8 mouse cellular contexts compared by ENCODE assay signal in the genomic region with DNA sequence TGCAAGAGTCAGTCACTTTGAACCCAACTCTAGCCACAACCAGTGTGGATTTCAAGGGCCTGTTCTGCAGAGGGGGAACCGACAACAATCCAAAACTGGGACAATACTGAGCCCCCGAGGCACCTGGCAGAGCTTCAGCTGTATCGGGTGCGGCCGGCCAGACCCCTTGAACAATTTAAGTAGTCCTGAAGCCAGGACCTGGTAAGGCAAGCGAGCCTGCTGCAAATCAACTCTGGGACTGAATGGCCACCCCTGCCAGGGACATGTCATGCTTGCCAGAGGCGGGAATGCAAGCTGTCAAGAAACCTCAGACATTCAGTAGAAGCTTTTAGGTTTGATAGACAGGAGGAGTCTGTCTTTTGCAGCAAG. TPM values are rescaled to one million over a fixed set of nuclear protein-coding genes. Genes with fewer than 3 reads are reported as not detected.
DNase-seq lines count a peak whose midpoint lies in the region; ATAC-seq and TF ChIP-seq lines count a peak whose summit lies in the region.

No protein-coding gene starts in this region.

- peak overlapping the region; percentile 99 for H3K9ac ChIP-seq in embryonic facial prominence, embryonic 11.5 days (replicated peaks; ENCODE audit: low read length)
- H3K9ac ChIP-seq in hindbrain, embryonic 12.5 days: peak overlapping the region; percentile 99
- peak overlapping the region; percentile 100 for H3K9ac ChIP-seq in midbrain, embryonic 14.5 days (replicated peaks; ENCODE audit: low read length)

- peak overlapping the region; percentile 60 for H3ac ChIP-seq in C2C12 (ENCODE audit: control insufficient read depth, insufficient read length, low read depth)

- H3K79me2 ChIP-seq in C2C12 (ENCODE audit: control insufficient read depth, insufficient read depth): peaks cover 67% of the 10 kb centered on the region

- 8% methylated on average over 7 of the region's 7 CpGs for WGBS in embryonic facial prominence, embryonic 11.5 days
- 17% methylated on average over 7 of the region's 7 CpGs for WGBS in hindbrain, embryonic 12.5 days
- WGBS in midbrain, embryonic 14.5 days: 4% methylated on average over 7 of the region's 7 CpGs

- intact Hi-C loops in gastrocnemius, adult 2 months (cut with DNase I): loop anchor here (2.0 to 10.0 kb wide), 5 partner anchors 42 to 622 kb away; no protein-coding TSS in a partner anchor

- H3K4me1 ChIP-seq in embryonic facial prominence, embryonic 11.5 days (ENCODE audit: control insufficient read depth, insufficient read depth, low read length): peaks cover 7% of the 10 kb centered on the region
- H3K4me1 ChIP-seq in hindbrain, embryonic 12.5 days: peaks cover 62% of the 10 kb centered on the region
- peaks cover 42% of the 10 kb centered on the region for H3K4me1 ChIP-seq in midbrain, embryonic 14.5 days (ENCODE audit: control insufficient read depth, insufficient read depth, low read length)

- H3K9me3 ChIP-seq in embryonic facial prominence, embryonic 11.5 days (replicated peaks; ENCODE audit: control insufficient read depth, low read length): no peaks in the 10 kb centered on the region
- no peaks in the 10 kb centered on the region for H3K9me3 ChIP-seq in hindbrain, embryonic 12.5 days (replicated peaks)
- H3K9me3 ChIP-seq in midbrain, embryonic 14.5 days (ENCODE audit: control insufficient read depth, low read length): no peaks in the 10 kb centered on the region

- no peaks in the 10 kb centered on the region for H3K27me3 ChIP-seq in C2C12 (ENCODE audit: control insufficient read depth, insufficient read depth, insufficient read length)
- H3K27me3 ChIP-seq in embryonic facial prominence, embryonic 11.5 days (ENCODE audit: control insufficient read depth, insufficient read depth, low read length): no peaks in the 10 kb centered on the region
- no peaks in the 10 kb centered on the region for H3K27me3 ChIP-seq in hindbrain, embryonic 12.5 days
- no peaks in the 10 kb centered on the region for H3K27me3 ChIP-seq in midbrain, embryonic 14.5 days (ENCODE audit: control insufficient read depth, insufficient read depth, low read length)

- H3K27ac ChIP-seq in gastrocnemius, adult 2 months: peak overlapping the region; percentile 100
- H3K27ac ChIP-seq in embryonic facial prominence, embryonic 11.5 days (replicated peaks; ENCODE audit: low read depth, low read length): no peak overlapping the region
- peak overlapping the region; percentile 53 for H3K27ac ChIP-seq in hindbrain, embryonic 12.5 days
- H3K27ac ChIP-seq in midbrain, embryonic 14.5 days (replicated peaks; ENCODE audit: low read depth, low read length): no peak overlapping the region

- peak overlapping the region; percentile 84 for H3K4me3 ChIP-seq in gastrocnemius, adult 2 months
- H3K4me3 ChIP-seq in C2C12 (ENCODE audit: insufficient read depth, poor library complexity, severe bottlenecking): peak overlapping the region; percentile 78
- H3K4me3 ChIP-seq in embryonic facial prominence, embryonic 11.5 days (ENCODE audit: low read depth, low read length): peak overlapping the region; percentile 88
- H3K4me3 ChIP-seq in hindbrain, embryonic 12.5 days: peak overlapping the region; percentile 87
- peak overlapping the region; percentile 82 for H3K4me3 ChIP-seq in midbrain, embryonic 14.5 days (replicated peaks; ENCODE audit: low read depth, low read length)

- no peak for TF ChIP-seq CTCF in gastrocnemius, adult 2 months (IDR thresholded peaks at IDR 0.05)
- TF ChIP-seq CTCF in C2C12 (IDR thresholded peaks at IDR 0.05; ENCODE audit: control insufficient read depth, insufficient read depth, insufficient read length): no peak

- H3K79me3 ChIP-seq in C2C12 (ENCODE audit: low read depth): peaks cover 22% of the 10 kb centered on the region

- H3K36me3 ChIP-seq in C2C12 (ENCODE audit: control insufficient read depth, insufficient read depth): peaks cover 4% of the 10 kb centered on the region
- no peaks in the 10 kb centered on the region for H3K36me3 ChIP-seq in embryonic facial prominence, embryonic 11.5 days (replicated peaks; ENCODE audit: control insufficient read depth, insufficient read depth, low read depth, low read length)
- H3K36me3 ChIP-seq in hindbrain, embryonic 12.5 days: no peaks in the 10 kb centered on the region
- no peaks in the 10 kb centered on the region for H3K36me3 ChIP-seq in midbrain, embryonic 14.5 days (ENCODE audit: control insufficient read depth, insufficient read depth, low read length)

- H3K4me2 ChIP-seq in embryonic facial prominence, embryonic 11.5 days (ENCODE audit: low read depth, low read length): peak overlapping the region; percentile 93
- peak overlapping the region; percentile 87 for H3K4me2 ChIP-seq in hindbrain, embryonic 12.5 days (replicated peaks)
- peak overlapping the region; percentile 96 for H3K4me2 ChIP-seq in midbrain, embryonic 14.5 days (ENCODE audit: low read length)

- peak; percentile 55 for DNase-seq in gastrocnemius, adult 2 months
- no peak for DNase-seq in gastrocnemius, adult 8-10 months (ENCODE audit: low spot score in 2 of 2)
- peak; percentile 20 for DNase-seq in embryonic facial prominence, embryonic 11.5 days (ENCODE audit: low spot score)
- DNase-seq in midbrain, embryonic 14.5 days: peak; percentile 39
- DNase-seq in ovary, postnatal 10 days (ENCODE audit: low spot score): no peak
- no peak for DNase-seq in T-cell, adult 2 months (ENCODE audit: low spot score)

- ATAC-seq in embryonic facial prominence, embryonic 11.5 days (replicated peaks; ENCODE audit: insufficient number of reproducible peaks, low FRiP score, low TSS enrichment, low read depth): no peak
- ATAC-seq in hindbrain, embryonic 12.5 days (ENCODE audit: low FRiP score): no peak
- no peak for ATAC-seq in midbrain, embryonic 14.5 days (ENCODE audit: low FRiP score, low TSS enrichment)

TF ChIP-seq in C2C12, 6 proteins besides CTCF, POLR2A, EP300 and RAD21:
- TF ChIP-seq MYOG (IDR thresholded peaks at IDR 0.05; ENCODE audit: control insufficient read depth, extremely low read depth, insufficient read length): no peak
- no peak for TF ChIP-seq USF1 (IDR thresholded peaks at IDR 0.05; ENCODE audit: low read depth)
- TF ChIP-seq MYOD1 (IDR thresholded peaks at IDR 0.05; ENCODE audit: control insufficient read depth, insufficient read length, low read depth): no peak
- no peak for TF ChIP-seq FOSL1 (IDR thresholded peaks at IDR 0.05; ENCODE audit: insufficient read depth, low read length, poor library complexity, severe bottlenecking)
- no peak for TF ChIP-seq MAX (IDR thresholded peaks at IDR 0.05)
- no peak for TF ChIP-seq CEBPB (IDR thresholded peaks at IDR 0.05; ENCODE audit: low read depth)
TF ChIP-seq in C2C12: peak in this region for 0.

RNA-seq across cellular contexts. Expression of a gene that starts 1.2 kb away (rescaled TPM):
- 10 to 100 TPM; 21.4 to 31.0 TPM for total RNA-seq in gastrocnemius, adult 2 months (2021)
- 10 to 100 TPM; 16.4 to 23.6 (median 17.2) TPM for total RNA-seq in gastrocnemius, adult 8-10 months (2022)
- polyA plus RNA-seq in C2C12 (2012; fragmentation: generic; extraction: Trizol): 15.2 TPM
- polyA plus RNA-seq in embryonic facial prominence, embryonic 11.5 days (2014; fragmentation: Nextera tagmentation; extraction: Ambion mirVana): 3.5 and 4.6 TPM in 2 replicates
- 4.6 and 4.9 TPM in 2 replicates for polyA plus RNA-seq in hindbrain, embryonic 12.5 days (2016; fragmentation: Nextera tagmentation; extraction: Ambion mirVana)
- polyA plus RNA-seq in midbrain, embryonic 14.5 days (2014; fragmentation: Nextera tagmentation; extraction: Ambion mirVana): 5.4 and 9.2 TPM in 2 replicates

Comparison
In these comparisons a context has a peak if more than half of its experiments do, and no peak if none do; other contexts are left out.
1. DNase-seq: peak in gastrocnemius, adult 2 months (single experiment), embryonic facial prominence, embryonic 11.5 days (single experiment) and midbrain, embryonic 14.5 days (single experiment); none in gastrocnemius, adult 8-10 months (0 of 2), ovary, postnatal 10 days (single experiment) and T-cell, adult 2 months (single experiment).
2. H3K27ac ChIP-seq: peak in gastrocnemius, adult 2 months (single experiment) and hindbrain, embryonic 12.5 days (single experiment); none in embryonic facial prominence, embryonic 11.5 days (single experiment) and midbrain, embryonic 14.5 days (single experiment).
3. Peak in every context shown above with its lines, with median percentiles within 50 percentile points of each other: H3K4me3 ChIP-seq, H3K4me2 ChIP-seq and H3K9ac ChIP-seq.